Mouse (Mus musculus) cortical plate, adult 2 months (tissue): Measurements from ENCODE around the gene Rbm20. TPM values are rescaled to one million over a fixed set of nuclear protein-coding genes. Genes with fewer than 3 reads are reported as not detected.

Experiments
- H3K27ac ChIP-seq: fragments of 200-500 bp; 2 replicates; pipeline ENCODE4 v1.5.1; 2012; ENCODE audit warnings: low read length, control low read depth, inconsistent platforms; ENCODE audit not compliant: insufficient read depth
- H3K4me1 ChIP-seq: fragments of 200-500 bp; 2 replicates; pipeline ENCODE4 v1.6.1; 2011; ENCODE audit warnings: low read length; ENCODE audit not compliant: control insufficient read depth, insufficient read depth
- H3K4me3 ChIP-seq: fragments of 200-500 bp; 2 replicates; pipeline ENCODE4 v1.5.1; 2011; ENCODE audit warnings: mild to moderate bottlenecking, low read length, control low read depth; ENCODE audit not compliant: insufficient read depth
- CTCF ChIP-seq: fragments of 200-500 bp; IDR thresholded peaks from 2 replicates; pipeline ENCODE4 v1.5.1; 2011; ENCODE audit warnings: mild to moderate bottlenecking, control low read depth, low read length; ENCODE audit not compliant: insufficient read depth; ENCODE audit errors: extremely low read depth
- POLR2A ChIP-seq: fragments of 200-500 bp; IDR thresholded peaks from 2 replicates; pipeline ENCODE4 v1.6.1; 2011; ENCODE audit warnings: mild to moderate bottlenecking, low read length, control low read depth; ENCODE audit not compliant: insufficient read depth; ENCODE audit errors: extremely low read depth
- polyA plus RNA-seq: library from polyadenylated mRNA; depleted of rRNA; stranded (reverse); fragments of >200 nt; gene quantifications from 2 replicates; pipeline ENCODE4 v1.2.3, GENCODE M21; 2012

The Rbm20 gene
- polyA plus RNA-seq, 1 experiment = 2.8 TPM

DNA sequence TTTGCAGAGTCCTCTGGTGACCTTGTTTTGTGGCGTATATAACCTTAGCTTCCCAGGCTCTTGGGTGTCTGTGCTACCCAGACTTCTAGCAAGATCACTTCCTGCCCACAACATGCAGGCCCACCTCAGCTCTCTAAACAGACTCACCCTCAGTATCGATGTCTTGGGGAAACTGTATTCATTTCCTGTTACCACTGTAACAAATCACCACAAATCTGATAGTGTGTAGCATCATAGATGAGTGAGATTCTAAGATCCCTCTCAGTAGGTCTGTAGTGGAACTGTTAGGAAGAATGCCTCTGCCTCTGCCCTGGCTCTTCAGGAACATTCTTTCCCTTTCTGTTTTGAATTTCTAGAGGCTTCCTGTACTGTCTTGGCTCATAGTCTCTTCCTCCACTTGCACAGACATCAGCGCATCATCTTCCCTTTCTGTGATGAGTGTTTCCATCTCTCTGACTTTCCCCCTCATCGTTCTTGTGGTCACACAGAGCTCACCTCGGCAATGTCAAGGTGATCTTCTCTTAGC is 130.2 kb downstream of the Rbm20 start:
- peaks cover 16% of the 10 kb centered on the region for H3K4me1 ChIP-seq
- no peak overlapping the region for H3K4me3 ChIP-seq
- TF ChIP-seq POLR2A = no peak
- no peak for TF ChIP-seq CTCF
- peak overlapping the region; percentile 61; the same call in 1 of the 2 replicates for H3K27ac ChIP-seq

DNA sequence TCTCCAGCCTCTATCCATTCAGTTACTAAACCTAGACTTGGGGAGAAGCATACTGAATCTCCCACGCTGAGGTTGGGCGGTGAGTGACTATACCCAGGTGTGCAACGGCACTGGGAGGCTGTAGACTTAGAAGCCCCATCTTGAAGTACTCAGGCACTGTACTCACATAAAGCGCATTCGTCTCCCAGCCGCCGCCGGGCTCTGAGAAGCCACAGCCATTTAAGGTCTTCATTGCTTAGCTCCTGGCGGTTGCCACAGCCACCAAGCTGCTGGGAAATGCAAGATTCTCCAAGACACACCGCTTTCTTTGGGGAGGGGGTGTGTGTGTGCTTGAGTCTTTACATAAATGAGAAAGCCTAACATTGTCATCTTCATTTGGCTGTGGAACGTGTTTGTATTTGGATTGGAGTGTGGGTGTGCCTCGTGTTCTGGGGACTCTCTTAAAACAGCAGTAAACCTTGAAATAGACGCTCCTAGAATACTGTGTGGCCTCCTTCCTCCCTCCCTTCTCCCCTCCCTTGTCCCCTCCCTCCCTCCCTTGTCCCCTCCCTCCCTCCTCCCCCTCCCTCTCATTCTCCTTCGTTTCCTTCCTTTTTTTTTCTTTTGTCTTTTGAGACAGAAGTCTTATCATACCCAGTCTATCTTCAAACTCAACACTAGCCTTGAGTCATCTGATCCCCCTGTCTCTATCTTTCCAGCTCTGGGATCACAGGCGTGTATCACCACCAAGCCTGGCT is 131.1 kb downstream of the Rbm20 start:
- H3K27ac ChIP-seq = peak overlapping the region; percentile 63
- TF ChIP-seq CTCF = no peak
- TF ChIP-seq POLR2A = peak; percentile 52; the same call in 1 of the 2 replicates
- H3K4me3 ChIP-seq = no peak overlapping the region
- H3K4me1 ChIP-seq = peaks cover 16% of the 10 kb centered on the region

DNA sequence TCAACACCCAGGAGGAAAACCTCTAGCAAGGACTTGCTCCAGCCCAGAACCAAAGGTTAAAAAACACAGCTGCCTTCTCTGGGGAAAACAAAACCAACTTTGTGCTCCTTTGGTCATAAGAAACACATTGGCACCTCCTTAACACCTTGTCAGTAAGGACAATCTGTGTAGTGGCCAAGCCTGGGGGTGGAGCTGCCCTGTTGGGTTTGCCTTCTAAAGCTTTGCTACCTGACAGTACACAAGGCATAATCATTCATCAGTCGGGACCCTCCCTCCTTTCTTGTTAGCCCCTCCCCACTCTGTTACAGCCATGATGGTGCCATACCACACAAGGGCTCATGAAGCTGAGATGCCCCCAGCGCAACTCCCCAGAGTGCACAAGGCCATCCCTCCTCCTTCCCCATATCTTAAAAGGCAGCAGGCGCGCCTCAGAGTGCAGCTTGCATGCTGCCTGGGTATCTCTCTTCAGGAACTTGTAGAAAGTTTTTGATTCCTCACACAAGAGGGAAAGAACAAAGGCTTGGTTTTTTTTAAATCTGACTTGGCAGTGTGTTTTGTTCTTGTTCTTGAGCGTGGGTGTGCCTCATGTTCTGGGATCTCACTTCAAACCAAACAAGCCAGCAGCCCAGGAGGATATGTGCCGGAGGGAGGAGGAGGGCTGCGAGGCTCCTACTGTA is 132.2 kb downstream of the Rbm20 start:
- TF ChIP-seq CTCF (no peak), POLR2A (no peak)
- H3K27ac ChIP-seq = peak overlapping the region; percentile 10; the same call in 1 of the 2 replicates
- no peak overlapping the region for H3K4me3 ChIP-seq
- peaks cover 16% of the 10 kb centered on the region for H3K4me1 ChIP-seq

DNA sequence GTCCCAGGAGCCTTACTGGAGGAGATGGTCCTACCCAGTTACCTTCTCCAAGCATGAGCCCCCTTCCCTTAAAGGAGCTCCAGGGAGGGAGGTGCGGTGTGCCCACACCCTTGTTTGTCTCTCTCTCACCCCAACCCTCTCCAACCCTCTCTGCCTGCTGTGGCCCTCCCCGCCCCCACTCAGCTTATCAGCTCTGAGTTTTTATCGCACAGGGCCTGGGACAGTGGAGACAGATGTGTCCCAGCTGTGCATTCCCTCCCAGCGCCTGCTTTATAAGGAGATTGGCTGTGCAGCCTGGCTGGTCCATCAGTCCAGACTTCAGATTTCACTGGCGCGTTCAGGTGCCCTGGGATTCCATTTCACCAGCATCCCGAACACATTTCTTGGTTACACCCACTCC is 132.9 kb downstream of the Rbm20 start:
- peak overlapping the region; percentile 53 for H3K27ac ChIP-seq
- no peak overlapping the region for H3K4me3 ChIP-seq
- no peak for TF ChIP-seq POLR2A
- no peak for TF ChIP-seq CTCF
- peaks cover 16% of the 10 kb centered on the region for H3K4me1 ChIP-seq

DNA sequence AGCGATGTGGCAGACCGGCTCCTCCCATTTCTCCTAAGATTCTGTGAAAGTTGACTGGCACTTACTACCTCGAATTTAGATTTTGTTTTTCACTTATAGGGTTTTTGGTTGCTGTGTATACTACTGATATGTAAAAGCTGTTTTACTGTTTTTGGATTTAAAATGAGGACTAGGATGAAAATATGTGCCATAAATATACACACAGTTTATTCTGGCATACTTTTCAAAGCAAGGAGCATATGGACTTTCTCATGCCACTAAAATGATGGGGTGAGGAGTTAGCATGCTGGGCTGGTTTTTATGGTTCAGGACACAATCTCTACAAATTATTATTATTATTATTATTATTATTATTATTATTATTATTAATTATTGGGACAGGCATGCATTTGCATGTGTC is 133.5 kb downstream of the Rbm20 start:
- no peak overlapping the region for H3K27ac ChIP-seq
- no peak overlapping the region for H3K4me3 ChIP-seq
- no peak for TF ChIP-seq POLR2A
- TF ChIP-seq CTCF = no peak
- H3K4me1 ChIP-seq = peaks cover 16% of the 10 kb centered on the region

DNA sequence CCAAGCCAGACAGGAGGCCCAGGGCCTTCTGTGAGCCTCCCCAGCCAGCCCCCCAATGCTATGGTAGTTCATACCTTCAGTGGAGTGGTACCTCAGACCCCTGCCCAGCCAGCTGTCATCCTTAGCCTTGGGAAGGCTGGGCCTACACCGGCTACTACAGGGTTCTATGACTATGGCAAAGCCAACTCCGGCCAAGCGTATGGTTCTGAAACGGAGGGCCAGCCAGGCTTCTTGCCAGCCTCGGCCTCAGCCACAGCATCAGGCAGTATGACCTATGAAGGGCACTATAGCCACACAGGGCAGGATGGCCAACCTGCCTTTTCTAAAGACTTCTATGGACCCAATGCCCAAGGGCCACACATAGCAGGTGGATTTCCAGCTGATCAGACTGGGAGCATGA is 136.5 kb downstream of the Rbm20 start:
- Histone ChIP-seq H3K4me3 (no peak overlapping the region), H3K4me1 (peaks cover 8% of the 10 kb centered on the region; the same call in 1 of the 2 replicates), H3K27ac (no peak overlapping the region)
- no peak for TF ChIP-seq POLR2A

DNA sequence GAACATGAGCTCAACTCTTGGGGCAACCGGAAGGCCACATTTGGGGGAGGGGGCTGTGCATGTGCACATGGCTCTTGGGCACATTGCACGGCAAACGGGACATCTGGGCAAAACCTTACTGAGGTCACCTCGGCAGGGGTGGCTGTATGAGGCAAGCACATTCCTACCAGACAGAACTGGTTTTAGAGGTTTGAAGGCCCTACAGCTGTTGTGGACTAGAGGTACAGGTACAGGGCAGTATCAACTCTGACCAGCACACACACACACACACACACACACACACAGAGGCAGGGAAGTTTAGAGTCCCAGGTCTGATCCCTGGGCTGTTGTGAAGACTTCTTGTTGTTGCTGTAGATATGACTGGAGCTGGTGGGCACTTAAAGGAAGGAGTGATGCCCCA is 138.6 kb downstream of the Rbm20 start:
- TF ChIP-seq CTCF = no peak
- no peak for TF ChIP-seq POLR2A
- Histone ChIP-seq H3K4me3 (no peak overlapping the region), H3K27ac (no peak overlapping the region), H3K4me1 (no peaks in the 10 kb centered on the region)

DNA sequence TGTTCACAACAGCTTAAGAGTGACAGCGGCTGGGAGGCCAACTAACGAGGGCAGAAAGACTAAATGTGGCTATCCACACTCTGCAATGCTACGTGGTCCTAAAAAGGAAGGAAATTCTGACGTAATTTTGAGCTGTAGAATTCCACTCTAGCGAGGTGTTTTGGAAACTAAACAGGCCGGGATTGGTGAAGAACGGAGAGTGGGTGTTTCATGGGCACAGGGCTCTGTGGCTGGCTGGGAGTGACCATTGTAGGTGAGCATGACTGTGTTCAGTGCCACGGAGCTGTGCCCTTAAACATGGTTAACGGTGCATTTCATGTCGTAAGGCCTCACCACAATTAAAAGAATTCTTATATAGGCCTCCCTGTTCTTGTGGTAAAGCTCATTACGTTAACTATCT is 139.1 kb downstream of the Rbm20 start:
- TF ChIP-seq POLR2A (no peak), CTCF (no peak)
- Histone ChIP-seq H3K4me3 (no peak overlapping the region), H3K27ac (no peak overlapping the region), H3K4me1 (no peaks in the 10 kb centered on the region)

DNA sequence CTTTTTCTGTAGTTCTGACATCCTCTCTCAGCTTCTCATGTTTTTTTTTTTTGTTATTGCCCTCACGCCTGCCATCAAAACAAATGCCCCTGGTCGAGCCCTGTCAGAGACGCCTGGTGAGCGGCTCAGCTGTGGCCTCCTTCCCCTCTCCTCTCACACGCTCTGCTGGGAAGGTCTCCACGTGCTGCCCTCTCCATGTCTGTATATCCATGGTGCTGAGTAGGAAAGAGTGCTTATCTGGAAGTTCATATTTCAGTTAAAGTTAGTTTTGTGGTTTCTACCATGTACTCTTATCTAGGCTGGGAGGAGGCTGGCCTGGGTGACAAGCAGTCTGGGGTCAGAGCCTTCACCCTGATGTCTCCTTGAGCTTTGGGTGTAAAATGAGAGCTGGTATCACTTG is 142.2 kb downstream of the Rbm20 start:
- TF ChIP-seq CTCF (no peak), POLR2A (no peak)
- Histone ChIP-seq H3K27ac (no peak overlapping the region), H3K4me3 (no peak overlapping the region), H3K4me1 (peaks cover 2% of the 10 kb centered on the region; the same call in 1 of the 2 replicates)

DNA sequence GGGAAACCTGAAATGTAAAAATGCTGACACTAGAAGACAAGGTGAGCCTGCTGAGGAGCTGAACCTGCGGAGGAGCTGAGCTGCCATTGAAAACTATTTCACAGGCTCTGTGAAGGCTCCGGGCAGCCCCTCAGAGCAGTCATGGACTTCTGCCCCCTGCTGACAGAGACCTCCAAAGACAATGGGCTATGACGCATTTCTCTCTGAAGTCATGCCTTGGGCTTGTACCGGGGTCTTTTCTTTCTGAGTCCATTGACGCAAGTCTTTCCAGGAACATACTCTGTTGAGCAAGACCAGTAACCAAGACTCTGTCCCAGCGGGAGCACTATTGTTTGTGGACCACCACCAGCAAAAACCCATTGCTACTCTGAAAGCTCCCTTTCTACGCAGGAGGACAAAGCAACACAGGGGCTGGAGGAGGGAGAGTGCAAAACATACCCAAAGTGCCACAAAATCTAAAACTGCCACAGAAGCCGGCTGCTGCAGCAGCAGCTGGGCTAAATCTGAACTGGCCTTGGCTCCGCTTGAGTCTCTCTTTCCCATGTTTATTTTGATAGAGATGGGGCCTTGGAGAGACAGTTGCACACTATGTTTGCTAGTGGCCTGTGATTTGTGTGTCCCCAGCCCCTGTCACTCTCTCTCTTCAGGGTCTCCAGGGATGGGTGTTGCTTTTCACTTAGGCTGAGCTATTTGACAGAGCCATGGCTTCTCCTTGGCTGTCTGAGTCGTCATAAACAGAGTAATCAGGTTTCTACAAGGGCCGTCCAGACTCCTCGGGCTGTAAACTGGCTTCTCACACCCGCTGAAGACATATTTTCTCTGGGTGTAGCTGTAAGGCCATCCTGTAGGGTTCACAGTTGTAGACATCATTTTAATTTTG is 144.4 kb downstream of the Rbm20 start:
- Histone ChIP-seq H3K27ac (no peak overlapping the region), H3K4me3 (no peak overlapping the region), H3K4me1 (peaks cover 2% of the 10 kb centered on the region; the same call in 1 of the 2 replicates)
- TF ChIP-seq CTCF (0 out of 2 replicates have a peak, but pooled peaks have one; percentile 4), POLR2A (no peak)
